Mouse (Mus musculus) embryonic fibroblast, embryonic 13.5 days (primary cell): ENCODE data around the gene Fam228b. TPM values are rescaled to one million over a fixed set of nuclear protein-coding genes. Genes with fewer than 3 reads are reported as not detected.
"Not testable (repeated sequence)": the region's sequence is repeated elsewhere in the genome, so short reads cannot be mapped to it uniquely, and the experiment has no call there.

Experiments used
- H3K27ac ChIP-seq: 2 replicates; pipeline ENCODE4 v1.5.1; 2012; ENCODE audit warnings: low read length, control low read depth, inconsistent platforms; ENCODE audit not compliant: insufficient read depth
- H3K4me1 ChIP-seq: 2 replicates; pipeline ENCODE4 v1.6.1; 2011; ENCODE audit warnings: low read length; ENCODE audit not compliant: control insufficient read depth, insufficient read depth
- H3K4me3 ChIP-seq: 2 replicates; pipeline ENCODE4 v1.5.1; 2011; ENCODE audit warnings: mild to moderate bottlenecking, control low read depth, low read length; ENCODE audit not compliant: insufficient read depth
- CTCF ChIP-seq: IDR thresholded peaks from 2 replicates; pipeline ENCODE4 v1.5.1; 2011; ENCODE audit warnings: mild to moderate bottlenecking, control low read depth, low read length, moderate library complexity, borderline replicate concordance; ENCODE audit not compliant: insufficient read depth
- POLR2A ChIP-seq: IDR thresholded peaks from 2 replicates; pipeline ENCODE4 v1.6.1; 2011; ENCODE audit warnings: low read depth, mild to moderate bottlenecking, control low read depth, low read length, moderate library complexity
- polyA plus RNA-seq: library from polyadenylated mRNA; stranded (reverse); fragments of >200 nt; gene quantifications from 2 replicates; pipeline ENCODE4 v1.2.4, GENCODE M21; 2011; ENCODE audit warnings: low read depth; ENCODE audit not compliant: missing spikeins, insufficient read length

Gene Fam228b
- polyA plus RNA-seq, result 1.8 and 2.8 TPM in 2 replicates

DNA sequence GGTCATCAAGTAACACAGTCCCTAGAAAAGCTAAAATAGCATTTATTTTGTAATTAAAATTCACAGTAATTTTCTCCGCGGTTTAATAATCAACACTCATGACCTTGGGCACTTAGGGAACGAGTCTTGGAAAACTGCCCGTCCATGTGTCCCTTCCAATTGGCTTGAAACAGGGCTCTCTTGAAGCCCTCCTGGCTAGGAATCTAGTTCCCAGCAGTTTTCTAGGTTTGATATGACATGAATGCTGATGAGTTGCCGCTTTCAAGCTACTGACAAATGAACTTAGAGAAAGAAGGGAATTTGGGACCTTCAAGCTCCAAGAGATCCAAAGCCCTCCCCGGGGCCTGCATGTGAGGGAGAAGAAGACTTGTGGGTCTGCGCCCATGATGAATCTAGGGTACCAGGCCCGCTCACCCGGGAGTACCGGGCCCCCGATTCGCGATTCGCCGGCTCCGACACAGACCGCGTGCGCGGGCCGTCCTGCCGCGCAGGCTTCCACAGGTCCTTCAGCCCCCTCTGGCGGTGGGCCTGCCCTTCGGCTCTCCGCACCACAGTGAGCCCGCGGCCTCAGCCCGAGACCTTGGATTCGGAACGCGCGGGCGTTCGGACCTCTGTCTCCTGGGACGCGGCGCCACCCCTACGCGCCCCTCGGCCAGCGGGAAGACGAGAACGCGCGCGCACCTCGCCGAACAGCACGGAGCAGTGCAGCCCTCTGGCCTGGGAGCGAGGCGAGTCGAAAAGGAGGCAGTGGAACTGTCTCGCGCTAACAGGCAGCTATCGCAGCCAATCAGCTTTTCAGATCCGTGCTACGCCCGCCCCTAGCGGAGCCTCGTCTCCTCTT, at the start of gene Fam228b, which contains the start of gene Pfn4:
TSS of gene Fam228b (minus strand) at position 776 of the 841 bp plus-strand sequence.
TSS of gene Pfn4 (plus strand) at position 531 of the 841 bp plus-strand sequence.
- Histone ChIP-seq H3K4me3 (peak within 1 kb of the TSS; percentile 37), H3K27ac (peak within 1 kb of the TSS; percentile 48; the same call in 1 of the 2 replicates), H3K4me1 (no peaks in the 10 kb centered on the region)
- TF ChIP-seq POLR2A (peak; percentile 66), CTCF (peak; percentile 83)

DNA sequence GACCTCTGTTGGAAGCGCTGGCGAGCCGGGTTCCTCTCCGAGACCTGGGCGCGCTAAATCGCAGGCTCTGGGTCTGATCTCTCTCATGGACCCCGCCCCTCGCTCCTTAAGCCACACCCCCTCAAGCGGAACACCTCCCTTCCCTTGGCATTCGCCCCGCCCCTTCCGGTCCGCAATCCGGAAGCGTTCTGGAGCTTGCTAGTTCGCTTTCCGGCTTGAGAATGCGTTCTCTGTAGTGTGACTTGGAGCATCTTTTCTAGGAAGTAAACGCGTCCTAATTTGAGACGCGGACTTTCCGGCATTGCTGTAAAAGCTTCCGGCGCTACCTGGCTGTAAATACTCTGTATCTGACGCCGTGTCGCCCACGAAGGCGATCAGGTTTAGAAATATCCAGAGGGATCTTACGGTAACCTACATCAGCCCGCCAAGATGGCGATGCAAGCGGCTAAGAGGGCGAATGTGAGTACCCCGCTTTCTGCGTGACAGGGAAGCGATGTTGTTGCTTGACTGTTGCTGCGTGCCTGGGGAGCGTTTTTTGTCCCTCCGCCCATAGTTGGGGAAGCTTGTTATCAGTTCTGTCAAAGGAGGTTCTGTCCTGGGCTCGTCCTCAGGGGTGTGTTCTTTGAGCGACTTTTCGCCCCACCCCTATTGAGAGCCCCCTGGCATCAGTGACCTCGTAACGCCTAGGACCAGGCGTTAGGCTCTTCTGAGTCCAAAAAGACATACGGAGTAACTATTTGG, 48.5 kb upstream of the Fam228b start, which contains the start of gene Sf3b6:
TSS of gene Sf3b6 (plus strand) at position 184 of the 741 bp plus-strand sequence.
- Histone ChIP-seq H3K4me1 (peaks cover 6% of the 10 kb centered on the region), H3K27ac (peak within 1 kb of the TSS; percentile 68), H3K4me3 (peak within 1 kb of the TSS; percentile 80)
- TF ChIP-seq CTCF (no peak), POLR2A (peak; percentile 91)

DNA sequence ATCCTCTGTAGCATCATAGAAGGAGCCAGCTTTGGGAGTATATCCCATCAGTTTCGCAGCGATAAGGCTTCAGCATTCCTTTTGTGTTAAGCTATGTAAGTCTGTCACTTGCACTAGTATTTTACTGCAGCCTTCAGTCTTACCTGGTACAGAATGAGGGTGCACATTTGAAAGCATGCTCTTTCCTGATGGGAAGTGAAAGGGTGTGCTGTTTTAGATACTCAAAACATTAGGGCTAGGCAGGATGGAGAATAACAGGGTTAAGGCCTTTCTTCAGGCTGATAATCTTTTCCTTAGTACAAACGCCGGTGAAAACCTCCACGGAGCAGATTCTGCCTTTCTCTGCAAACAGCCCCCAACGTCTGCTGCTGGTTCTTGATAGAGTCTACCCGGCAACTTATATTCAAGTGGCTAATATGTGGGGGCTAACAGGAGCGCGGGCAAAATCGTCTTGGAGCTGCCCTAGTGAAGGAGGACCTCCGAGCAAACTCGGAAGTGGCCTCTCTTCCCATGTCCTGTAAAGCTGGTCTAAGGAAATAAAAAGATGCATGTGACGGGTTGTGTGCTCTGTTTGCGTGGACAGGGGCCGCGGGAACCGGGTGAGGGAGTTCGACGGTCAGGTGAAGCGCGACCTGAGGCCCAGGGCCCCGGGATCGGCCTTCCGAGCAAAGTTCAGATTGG, 47.8 kb upstream of the Fam228b start:
- TF ChIP-seq CTCF, result no peak
- no peak for TF ChIP-seq POLR2A
- Histone ChIP-seq H3K4me1 (peaks cover 6% of the 10 kb centered on the region), H3K27ac (peak overlapping the region; percentile 68), H3K4me3 (peak overlapping the region; percentile 65)

DNA sequence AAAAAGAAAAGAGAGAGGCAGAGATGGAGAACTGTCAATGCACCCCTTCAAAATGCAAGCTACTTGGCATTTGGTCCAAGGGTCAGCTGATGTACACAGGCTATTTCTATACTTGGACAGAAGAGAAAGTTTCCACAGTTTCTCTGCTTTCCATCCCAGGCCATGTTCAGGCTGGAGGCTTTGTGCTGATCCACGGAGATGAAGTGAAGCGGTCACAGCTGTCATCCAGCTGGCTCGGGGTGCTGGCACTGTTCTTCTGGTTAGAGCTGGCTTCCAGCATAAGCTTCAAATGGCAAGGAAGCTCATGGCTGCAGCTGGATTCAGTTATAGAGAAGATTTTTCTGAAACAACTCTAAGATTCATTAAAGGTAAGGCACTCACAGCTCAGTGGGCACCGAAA, 44.6 kb upstream of the Fam228b start:
- peaks cover 3% of the 10 kb centered on the region; the same call in 1 of the 2 replicates for H3K4me1 ChIP-seq
- H3K27ac ChIP-seq, result no peak overlapping the region
- no peak overlapping the region for H3K4me3 ChIP-seq
- TF ChIP-seq CTCF, result no peak
- TF ChIP-seq POLR2A, result no peak

DNA sequence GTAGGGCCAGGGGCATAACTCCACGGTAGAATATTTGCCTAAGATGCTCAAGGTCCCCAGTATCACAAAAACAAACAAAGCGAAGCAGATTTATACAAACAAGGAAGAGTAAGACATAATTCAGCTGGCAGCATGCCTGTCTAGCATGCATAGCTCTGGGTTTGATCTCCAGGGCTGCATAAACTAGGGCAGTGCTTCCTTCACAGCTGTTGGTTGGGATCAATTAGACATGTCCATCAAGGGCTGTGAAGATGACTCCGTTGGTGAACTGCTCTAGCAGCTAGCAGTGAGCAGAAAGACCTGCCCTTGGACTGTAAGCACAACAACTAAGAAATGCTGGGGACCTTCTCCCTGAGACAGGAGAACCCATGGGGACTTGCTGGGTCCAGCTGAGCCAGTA, 42.6 kb upstream of the Fam228b start:
- Histone ChIP-seq H3K4me1 (peaks cover 2% of the 10 kb centered on the region; the same call in 1 of the 2 replicates), H3K4me3 (no peak overlapping the region), H3K27ac (no peak overlapping the region)
- TF ChIP-seq POLR2A (no peak), CTCF (no peak)

DNA sequence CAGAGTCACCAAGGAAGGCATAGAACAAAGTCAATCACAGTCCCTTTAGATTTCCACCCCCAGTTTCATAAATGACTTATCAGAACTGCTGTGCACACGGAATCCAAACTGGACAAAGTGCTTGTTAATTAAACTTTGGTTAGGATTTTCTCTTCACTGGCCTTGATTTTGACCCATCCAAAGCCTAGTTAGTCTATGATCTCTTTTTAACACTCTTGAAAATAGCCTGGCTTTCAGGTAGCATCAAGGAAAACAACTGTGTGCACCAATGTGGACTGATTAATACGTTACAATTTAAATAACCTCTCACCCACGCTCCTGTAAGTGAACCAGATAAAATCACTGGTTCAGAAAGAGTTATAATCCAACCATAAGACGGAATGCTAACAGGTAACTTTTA, 42.0 kb upstream of the Fam228b start:
- no peaks in the 10 kb centered on the region for H3K4me1 ChIP-seq
- TF ChIP-seq CTCF (no peak), POLR2A (no peak)
- H3K4me3 ChIP-seq, result no peak overlapping the region
- no peak overlapping the region for H3K27ac ChIP-seq

DNA sequence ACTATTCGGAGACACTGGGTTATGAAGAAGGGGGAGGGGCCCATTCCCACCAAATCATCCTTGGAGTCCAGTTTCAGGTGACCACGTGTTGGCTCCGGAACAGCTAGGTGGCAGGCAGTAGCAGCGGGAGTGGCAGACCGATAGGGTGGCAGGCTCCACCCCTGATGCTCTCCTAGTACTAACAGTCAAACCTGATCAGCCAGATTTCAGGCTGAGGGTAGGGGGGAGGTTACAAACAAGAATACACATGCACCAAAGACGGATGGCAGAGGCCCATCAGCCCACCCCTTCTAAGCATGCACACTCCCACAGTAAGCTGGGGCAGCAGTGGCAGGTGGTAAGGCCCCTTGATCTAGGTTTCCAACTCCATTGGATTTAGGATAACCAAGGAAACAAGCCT, 28.4 kb upstream of the Fam228b start:
- H3K4me1 ChIP-seq, H3K27ac ChIP-seq, H3K4me3 ChIP-seq: not testable (repeated sequence)

DNA sequence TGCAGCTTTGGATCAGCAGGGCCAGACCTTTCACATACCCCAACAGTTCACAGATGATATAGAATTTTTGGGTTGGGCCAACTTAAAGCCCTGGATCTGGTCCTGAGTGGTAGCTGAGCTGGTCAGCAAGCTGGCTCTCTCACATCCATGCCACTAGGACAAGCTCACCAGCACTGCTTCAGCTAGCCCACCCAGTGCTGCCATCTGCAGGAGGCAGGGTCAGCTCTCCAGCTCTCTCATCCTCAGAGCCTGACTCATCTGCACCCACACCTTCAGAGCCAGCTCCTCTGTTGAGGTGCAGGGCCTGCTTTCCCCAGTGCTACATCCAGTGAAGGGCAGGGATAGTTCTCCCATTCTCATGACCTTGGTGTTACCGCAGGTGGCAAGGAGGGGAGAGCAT, 24.7 kb upstream of the Fam228b start:
- H3K27ac ChIP-seq, result no peak overlapping the region
- no peak for TF ChIP-seq POLR2A
- TF ChIP-seq CTCF, result peak; percentile 49; the same call in 1 of the 2 replicates
- H3K4me1 ChIP-seq, result no peaks in the 10 kb centered on the region
- H3K4me3 ChIP-seq, result no peak overlapping the region

DNA sequence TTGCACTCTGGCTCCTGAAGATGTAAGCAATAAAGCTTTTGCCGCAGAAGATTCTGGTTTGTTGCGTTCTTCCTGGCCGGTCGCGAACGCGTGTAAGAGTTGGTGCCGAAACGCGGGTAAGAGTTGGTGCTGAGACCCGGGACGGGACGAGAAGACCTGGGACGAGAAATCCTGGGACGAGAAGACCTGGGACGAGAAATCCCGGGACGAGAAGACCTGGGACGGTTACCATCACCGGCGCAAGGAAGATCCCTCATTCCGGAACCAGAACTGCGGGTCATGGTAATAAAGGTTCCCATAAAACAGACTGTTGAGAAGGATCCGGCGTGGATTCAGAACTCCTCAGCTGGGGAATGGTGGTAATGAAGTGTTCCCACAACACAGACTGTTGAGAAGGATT, 19.1 kb upstream of the Fam228b start:
- not testable (repeated sequence) for H3K27ac ChIP-seq, H3K4me3 ChIP-seq, H3K4me1 ChIP-seq

DNA sequence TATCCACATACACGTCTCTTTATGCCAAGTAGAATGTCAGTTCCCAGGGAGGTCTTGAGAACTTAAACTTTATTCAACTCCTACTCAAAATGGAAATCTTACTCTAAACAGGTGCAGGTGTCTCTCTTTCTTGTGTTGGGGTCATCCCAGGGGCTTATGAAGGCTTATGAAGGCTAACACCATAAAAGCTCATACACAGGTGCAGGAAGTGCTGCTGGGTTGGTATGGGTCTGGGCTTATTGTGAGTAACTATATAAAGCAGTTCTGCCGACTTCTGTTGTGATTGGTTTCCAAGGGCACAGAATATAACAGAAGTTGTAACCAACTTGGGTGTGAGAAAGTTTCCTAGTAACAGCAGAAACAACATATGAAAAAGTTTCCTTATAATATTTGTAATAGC, 15.4 kb upstream of the Fam228b start:
- no peak overlapping the region for H3K4me3 ChIP-seq
- TF ChIP-seq POLR2A, result no peak
- H3K27ac ChIP-seq, result no peak overlapping the region
- no peaks in the 10 kb centered on the region for H3K4me1 ChIP-seq

DNA sequence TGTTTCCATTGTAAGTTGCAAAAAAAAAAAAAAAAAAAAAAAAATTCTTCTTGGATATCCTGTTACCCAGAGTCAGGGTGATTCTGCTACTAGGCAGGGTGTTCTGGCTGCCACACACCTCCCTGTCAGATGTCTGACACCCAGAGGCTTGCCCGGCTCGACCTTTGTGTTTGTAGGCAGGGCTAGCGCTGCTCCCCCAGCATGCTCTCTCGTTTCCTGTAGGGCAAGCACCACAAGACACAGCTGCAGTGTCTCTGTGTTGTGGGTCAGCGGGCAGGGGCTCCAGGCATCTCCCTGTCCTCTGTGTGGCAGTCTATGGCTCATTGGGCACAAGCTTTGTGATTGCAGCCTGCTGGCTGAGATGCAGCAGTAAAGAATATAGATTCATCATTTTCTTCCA, 14.5 kb upstream of the Fam228b start:
- TF ChIP-seq POLR2A (no peak), CTCF (no peak)
- Histone ChIP-seq H3K27ac (no peak overlapping the region), H3K4me1 (no peaks in the 10 kb centered on the region), H3K4me3 (no peak overlapping the region)

DNA sequence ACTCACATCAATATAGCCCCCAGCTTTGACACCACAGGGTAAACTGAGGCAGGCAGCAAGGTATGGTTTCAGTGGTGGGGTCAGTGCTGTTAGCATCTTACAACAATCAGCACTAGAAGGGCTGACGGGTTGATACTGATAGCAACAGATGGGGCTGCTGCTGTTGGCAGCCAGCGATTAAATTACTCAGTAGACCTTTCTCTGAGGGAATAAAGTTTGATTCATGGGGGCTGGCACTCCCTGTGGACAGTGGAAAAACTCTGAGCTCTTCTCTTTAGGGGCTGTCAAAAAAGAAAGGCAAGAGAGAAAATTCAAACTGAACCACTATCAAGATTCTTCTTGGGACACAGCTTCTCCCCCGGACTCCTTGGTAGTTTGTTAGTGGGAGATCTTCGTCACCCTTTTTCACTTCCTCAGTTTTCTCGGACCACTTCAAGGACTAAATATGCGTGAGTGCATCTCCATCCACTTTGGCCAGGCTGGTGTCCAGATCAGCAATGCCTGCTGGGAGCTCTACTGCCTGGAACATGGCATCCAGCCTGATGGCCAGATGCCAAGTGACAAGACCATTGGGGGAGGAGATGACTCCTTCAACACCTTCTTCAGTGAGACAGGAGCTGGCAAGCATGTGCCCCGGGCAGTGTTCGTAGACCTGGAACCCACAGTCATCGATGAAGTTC, 12.8 kb upstream of the Fam228b start:
- not testable (repeated sequence) for H3K4me1 ChIP-seq, H3K4me3 ChIP-seq, H3K27ac ChIP-seq
